In the genomic region with DNA sequence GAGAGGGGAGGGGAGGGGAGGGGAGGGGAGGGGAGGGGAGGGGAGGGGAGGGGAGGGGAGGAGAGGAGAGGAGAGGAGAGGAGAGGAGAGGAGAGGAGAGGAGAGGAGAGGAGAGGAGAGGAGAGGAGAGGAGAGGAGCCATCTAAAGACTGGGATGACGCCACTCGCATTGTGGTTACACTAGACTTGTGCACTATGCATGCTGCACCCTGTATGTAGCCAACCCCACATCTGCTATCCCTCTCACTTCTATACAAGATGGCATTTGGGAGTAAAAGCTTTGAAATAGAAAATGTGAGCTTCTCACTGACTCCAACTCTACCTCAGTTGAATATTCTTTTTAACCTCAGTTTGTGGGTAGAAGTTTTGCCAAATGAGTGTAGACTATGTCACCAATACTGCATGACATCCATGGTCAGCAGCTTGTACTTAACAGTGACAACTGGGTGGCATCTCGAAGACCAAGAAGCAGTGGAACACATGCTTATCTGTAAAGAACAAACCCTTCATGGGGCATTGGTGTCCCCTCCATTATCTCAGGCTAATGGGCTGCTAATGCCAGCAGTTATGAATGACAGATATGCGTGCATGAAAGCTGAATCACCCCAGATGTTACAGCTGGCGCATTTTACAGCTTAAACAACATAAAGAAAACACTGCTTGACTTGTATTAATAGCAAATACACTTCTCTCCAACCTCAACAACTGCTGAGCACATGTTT, we compare ENCODE assay signal across 21 mouse cellular contexts.
DNase-seq lines count a peak whose midpoint lies in the region; ATAC-seq and TF ChIP-seq lines count a peak whose summit lies in the region.
"Had no signal": no experiment of that assay in that cellular context is flagged by ENCODE, and none has a peak within 500 bp of the region (broad histone marks: within the 10 kb centered on the region; RNA-seq: fewer than 3 reads in every experiment).

No protein-coding gene starts in this region.

- no peak overlapping the region for H3K4me2 ChIP-seq in embryonic facial prominence, embryonic 14.5 days (ENCODE audit: low read depth, low read length)
- no peak overlapping the region for H3K4me2 ChIP-seq in lung, postnatal 0 days (replicated peaks; ENCODE audit: low read depth, low read length)
- H3K4me2 ChIP-seq in liver, embryonic 15.5 days, result peak overlapping the region; percentile 16; the same call in 1 of the 2 replicates
- H3K4me2 ChIP-seq in midbrain, embryonic 14.5 days (ENCODE audit: low read length), result no peak overlapping the region
- H3K4me2 ChIP-seq in midbrain, embryonic 11.5 days, result no peak overlapping the region
- H3K4me2 ChIP-seq: embryonic facial prominence, embryonic 12.5 days; hindbrain, embryonic 15.5 days; midbrain, embryonic 15.5 days; stomach, embryonic 15.5 days had no signal

- 0 out of 2 replicates have a peak, but pooled peaks have one; percentile 10 for ATAC-seq in embryonic facial prominence, embryonic 14.5 days (ENCODE audit: low read depth)
- ATAC-seq in lung, postnatal 0 days, result no peak
- ATAC-seq in liver, embryonic 15.5 days (ENCODE audit: insufficient read depth), result peak; percentile 88
- ATAC-seq in midbrain, embryonic 14.5 days (ENCODE audit: low FRiP score, low TSS enrichment), result no peak
- no peak for ATAC-seq in midbrain, embryonic 11.5 days (ENCODE audit: low FRiP score)
- ATAC-seq: forebrain, postnatal 0 days; inflammation-experienced regulatory T-cells, adult 6 months; midbrain, embryonic 15.5 days had no signal

- H3K4me3 ChIP-seq in embryonic facial prominence, embryonic 14.5 days (ENCODE audit: low read depth, low read length), result no peak overlapping the region
- H3K4me3 ChIP-seq in embryonic facial prominence, embryonic 10.5 days, result no peak overlapping the region
- no peak overlapping the region for H3K4me3 ChIP-seq in lung, postnatal 0 days (ENCODE audit: low read depth, low read length)
- H3K4me3 ChIP-seq in liver, embryonic 15.5 days (replicated peaks), result no peak overlapping the region
- H3K4me3 ChIP-seq in midbrain, embryonic 14.5 days (replicated peaks; ENCODE audit: low read depth, low read length), result no peak overlapping the region
- H3K4me3 ChIP-seq in midbrain, embryonic 11.5 days (ENCODE audit: low read depth, low read length), result no peak overlapping the region
- H3K4me3 ChIP-seq: embryonic facial prominence, embryonic 12.5 days; erythroblast, embryonic 14.5 days; hindbrain, embryonic 10.5 days; hindbrain, embryonic 15.5 days; midbrain, embryonic 15.5 days; stomach, embryonic 15.5 days had no signal

- no peak for TF ChIP-seq CTCF in lung, postnatal 0 days (IDR thresholded peaks at IDR 0.05)

- H3K4me1 ChIP-seq in embryonic facial prominence, embryonic 14.5 days (ENCODE audit: control insufficient read depth, insufficient read depth, low read length), result 0 out of 2 replicates have a peak, but pooled peaks cover 7% of the 10 kb centered on the region
- H3K4me1 ChIP-seq in embryonic facial prominence, embryonic 10.5 days, result peaks cover under 1% of the 10 kb centered on the region; the same call in 1 of the 2 replicates
- peaks cover 15% of the 10 kb centered on the region; the same call in 1 of the 2 replicates for H3K4me1 ChIP-seq in lung, postnatal 0 days (ENCODE audit: insufficient read depth, low read depth, low read length)
- peaks cover 49% of the 10 kb centered on the region for H3K4me1 ChIP-seq in liver, embryonic 15.5 days (replicated peaks)
- H3K4me1 ChIP-seq in midbrain, embryonic 14.5 days (ENCODE audit: control insufficient read depth, insufficient read depth, low read length), result no peaks in the 10 kb centered on the region
- H3K4me1 ChIP-seq in midbrain, embryonic 11.5 days (ENCODE audit: control insufficient read depth, insufficient read depth, low read length), result no peaks in the 10 kb centered on the region
- H3K4me1 ChIP-seq: embryonic facial prominence, embryonic 12.5 days; hindbrain, embryonic 15.5 days; midbrain, embryonic 15.5 days had no signal

- no peaks in the 10 kb centered on the region for H3K9me3 ChIP-seq in embryonic facial prominence, embryonic 14.5 days (ENCODE audit: control insufficient read depth, low read length)
- H3K9me3 ChIP-seq in embryonic facial prominence, embryonic 10.5 days, result no peaks in the 10 kb centered on the region
- no peaks in the 10 kb centered on the region for H3K9me3 ChIP-seq in lung, postnatal 0 days (ENCODE audit: low read length)
- no peaks in the 10 kb centered on the region for H3K9me3 ChIP-seq in liver, embryonic 15.5 days (replicated peaks)
- no peaks in the 10 kb centered on the region for H3K9me3 ChIP-seq in midbrain, embryonic 14.5 days (ENCODE audit: control insufficient read depth, low read length)
- H3K9me3 ChIP-seq in midbrain, embryonic 11.5 days (ENCODE audit: control insufficient read depth, low read length), result no peaks in the 10 kb centered on the region
- H3K9me3 ChIP-seq: embryonic facial prominence, embryonic 12.5 days; hindbrain, embryonic 10.5 days; hindbrain, embryonic 15.5 days; midbrain, embryonic 15.5 days; stomach, embryonic 15.5 days had no signal

- H3K9ac ChIP-seq in embryonic facial prominence, embryonic 14.5 days (ENCODE audit: low read depth, low read length), result no peak overlapping the region
- no peak overlapping the region for H3K9ac ChIP-seq in lung, postnatal 0 days (replicated peaks; ENCODE audit: low read depth)
- H3K9ac ChIP-seq in liver, embryonic 15.5 days, result no peak overlapping the region
- H3K9ac ChIP-seq in midbrain, embryonic 14.5 days (replicated peaks; ENCODE audit: low read length), result no peak overlapping the region
- H3K9ac ChIP-seq in midbrain, embryonic 11.5 days (ENCODE audit: low read length), result no peak overlapping the region
- H3K9ac ChIP-seq: embryonic facial prominence, embryonic 12.5 days; forebrain, postnatal 0 days; hindbrain, embryonic 15.5 days; midbrain, embryonic 15.5 days; stomach, embryonic 15.5 days had no signal

- TF ChIP-seq EP300 in lung, postnatal 0 days (IDR thresholded peaks at IDR 0.05), result no peak

- H3K27me3 ChIP-seq in embryonic facial prominence, embryonic 14.5 days (replicated peaks; ENCODE audit: control insufficient read depth, insufficient read depth, low read length), result no peaks in the 10 kb centered on the region
- H3K27me3 ChIP-seq in embryonic facial prominence, embryonic 10.5 days (replicated peaks; ENCODE audit: low read depth, poor library complexity, severe bottlenecking), result no peaks in the 10 kb centered on the region
- H3K27me3 ChIP-seq in lung, postnatal 0 days (replicated peaks; ENCODE audit: insufficient read depth, low read length), result no peaks in the 10 kb centered on the region
- no peaks in the 10 kb centered on the region for H3K27me3 ChIP-seq in liver, embryonic 15.5 days
- H3K27me3 ChIP-seq in midbrain, embryonic 14.5 days (ENCODE audit: control insufficient read depth, insufficient read depth, low read length), result no peaks in the 10 kb centered on the region
- no peaks in the 10 kb centered on the region for H3K27me3 ChIP-seq in midbrain, embryonic 11.5 days (ENCODE audit: control insufficient read depth, insufficient read depth, low read length)
- H3K27me3 ChIP-seq: embryonic facial prominence, embryonic 12.5 days; hindbrain, embryonic 15.5 days; midbrain, embryonic 15.5 days; stomach, embryonic 15.5 days had no signal

- no peaks in the 10 kb centered on the region for H3K36me3 ChIP-seq in embryonic facial prominence, embryonic 14.5 days (ENCODE audit: control insufficient read depth, insufficient read depth, low read length)
- H3K36me3 ChIP-seq in embryonic facial prominence, embryonic 10.5 days (replicated peaks), result no peaks in the 10 kb centered on the region
- no peaks in the 10 kb centered on the region for H3K36me3 ChIP-seq in lung, postnatal 0 days (ENCODE audit: insufficient read depth, low read length)
- no peaks in the 10 kb centered on the region for H3K36me3 ChIP-seq in liver, embryonic 15.5 days (replicated peaks)
- H3K36me3 ChIP-seq in midbrain, embryonic 14.5 days (ENCODE audit: control insufficient read depth, insufficient read depth, low read length), result no peaks in the 10 kb centered on the region
- H3K36me3 ChIP-seq in midbrain, embryonic 11.5 days (ENCODE audit: control insufficient read depth, insufficient read depth, low read length), result no peaks in the 10 kb centered on the region
- H3K36me3 ChIP-seq: embryonic facial prominence, embryonic 12.5 days; hindbrain, embryonic 10.5 days; hindbrain, embryonic 15.5 days; midbrain, embryonic 15.5 days; stomach, embryonic 15.5 days had no signal

- WGBS in embryonic facial prominence, embryonic 14.5 days, result 65% methylated on average over 4 of the region's 5 CpGs
- 82% methylated on average over 5 of the region's 5 CpGs for WGBS in embryonic facial prominence, embryonic 10.5 days
- WGBS in lung, postnatal 0 days, result 79% methylated on average over 5 of the region's 5 CpGs
- 39% methylated on average over 5 of the region's 5 CpGs for WGBS in liver, embryonic 15.5 days (ENCODE audit: insufficient replicate concordance)
- WGBS in midbrain, embryonic 14.5 days, result 86% methylated on average over 5 of the region's 5 CpGs
- WGBS in midbrain, embryonic 11.5 days, result 86% methylated on average over 5 of the region's 5 CpGs

- peak; percentile 79 for DNase-seq in embryonic facial prominence, embryonic 14.5 days (ENCODE audit: low spot score)
- no peak for DNase-seq in embryonic facial prominence, embryonic 10.5 days (ENCODE audit: low spot score)
- DNase-seq in lung, postnatal 0 days (ENCODE audit: low spot score), result no peak
- DNase-seq in lung, postnatal 14 days, result no peak
- DNase-seq in midbrain, embryonic 14.5 days, result no peak
- no peak for DNase-seq in midbrain, embryonic 11.5 days (ENCODE audit: low spot score, missing footprints)
- DNase-seq: adrenal gland, adult 8-10 months; cerebellum, adult 8-10 months; cerebellum, postnatal 36 days; forebrain, postnatal 0 days; heart, postnatal 14 days; right cerebral cortex, postnatal 25 days had no signal

- no peak overlapping the region for H3K27ac ChIP-seq in embryonic facial prominence, embryonic 14.5 days (replicated peaks; ENCODE audit: low read depth, low read length)
- no peak overlapping the region for H3K27ac ChIP-seq in embryonic facial prominence, embryonic 10.5 days (replicated peaks)
- peak overlapping the region; percentile 20; the same call in 1 of the 2 replicates for H3K27ac ChIP-seq in lung, postnatal 0 days (ENCODE audit: low read length)
- peak overlapping the region; percentile 67 for H3K27ac ChIP-seq in liver, embryonic 15.5 days (replicated peaks)
- no peak overlapping the region for H3K27ac ChIP-seq in midbrain, embryonic 14.5 days (replicated peaks; ENCODE audit: low read depth, low read length)
- H3K27ac ChIP-seq in midbrain, embryonic 11.5 days (ENCODE audit: low read depth, low read length), result no peak overlapping the region
- H3K27ac ChIP-seq: embryonic facial prominence, embryonic 12.5 days; hindbrain, embryonic 10.5 days; hindbrain, embryonic 15.5 days; macrophage; midbrain, embryonic 15.5 days; stomach, embryonic 15.5 days had no signal

Comparison
In these comparisons a context has a peak if more than half of its experiments do, and no peak if none do; other contexts are left out.
1. ATAC-seq: peak in embryonic facial prominence, embryonic 14.5 days (single experiment) and liver, embryonic 15.5 days (single experiment); none in lung, postnatal 0 days (single experiment), midbrain, embryonic 14.5 days (single experiment) and midbrain, embryonic 11.5 days (single experiment).
2. H3K27ac ChIP-seq: peak in lung, postnatal 0 days (single experiment) and liver, embryonic 15.5 days (single experiment); none in embryonic facial prominence, embryonic 14.5 days (single experiment), embryonic facial prominence, embryonic 10.5 days (single experiment), midbrain, embryonic 14.5 days (single experiment) and midbrain, embryonic 11.5 days (single experiment).